Mouse (Mus musculus) heart, postnatal 0 days (tissue): ENCODE data around the gene Capn8.

Experiments
- CTCF ChIP-seq: IDR thresholded peaks from 2 replicates; pipeline ENCODE4 v1.5.1; 2016; ENCODE audit warnings: antibody characterized with exemption, control low read depth, low read depth
- EP300 ChIP-seq: IDR thresholded peaks from 2 replicates; pipeline ENCODE4 v1.6.1; 2016; ENCODE audit warnings: antibody characterized with exemption, low read depth

- TF ChIP-seq CTCF (no peak), EP300 (no peak)
Observed at GRCm38 (mm10) chr1:182543906-182544305, 20.9 kb upstream of the Capn8 start.
